Mouse (Mus musculus): Measurements from ENCODE around the gene 4930519G04Rik.
"Not testable (repeated sequence)": the region's sequence is repeated elsewhere in the genome, so short reads cannot be mapped to it uniquely, and the experiment has no call there.

Gene 4930519G04Rik

DNA sequence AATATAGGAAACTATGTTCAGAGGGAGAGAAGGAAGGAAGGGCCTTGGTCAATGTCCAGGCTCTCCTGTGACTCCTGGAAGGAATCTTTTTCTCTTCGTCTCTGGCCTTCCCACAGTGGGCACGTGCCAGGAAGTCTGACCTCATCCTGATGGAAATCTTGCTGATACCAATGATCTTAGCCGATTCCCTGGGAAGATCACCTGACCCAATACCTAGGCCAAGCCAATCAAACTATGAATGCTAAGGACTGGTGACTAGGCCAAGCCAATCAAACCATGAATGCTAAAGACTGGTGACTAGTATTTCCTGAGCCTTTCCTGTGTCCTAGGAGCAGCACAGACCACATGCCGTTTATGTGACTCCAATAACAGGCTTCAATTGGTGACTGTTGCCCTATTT, 60.2 kb downstream of the 4930519G04Rik start:
- no peak for DNase-seq (ENCODE audit: low spot score)

DNA sequence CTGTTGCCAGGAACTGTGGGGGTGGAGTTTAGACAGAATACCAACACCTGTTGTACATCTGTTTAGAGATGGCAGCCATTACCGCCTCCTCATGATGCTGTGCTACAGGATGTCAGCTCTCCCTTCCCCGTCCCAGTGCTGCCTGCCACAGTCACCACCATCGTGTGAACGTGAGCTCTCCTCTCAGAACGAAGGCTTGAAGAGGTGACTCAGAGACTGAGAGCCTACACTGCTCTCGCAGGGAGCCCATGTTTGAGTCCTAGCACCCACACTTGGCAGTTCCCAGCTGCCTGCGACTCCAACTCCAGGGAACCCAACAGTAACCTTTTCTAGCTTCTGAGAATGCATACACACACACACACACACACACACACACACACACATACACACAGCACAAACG, 61.4 kb downstream of the 4930519G04Rik start:
- DNase-seq (ENCODE audit: low spot score): no peak

DNA sequence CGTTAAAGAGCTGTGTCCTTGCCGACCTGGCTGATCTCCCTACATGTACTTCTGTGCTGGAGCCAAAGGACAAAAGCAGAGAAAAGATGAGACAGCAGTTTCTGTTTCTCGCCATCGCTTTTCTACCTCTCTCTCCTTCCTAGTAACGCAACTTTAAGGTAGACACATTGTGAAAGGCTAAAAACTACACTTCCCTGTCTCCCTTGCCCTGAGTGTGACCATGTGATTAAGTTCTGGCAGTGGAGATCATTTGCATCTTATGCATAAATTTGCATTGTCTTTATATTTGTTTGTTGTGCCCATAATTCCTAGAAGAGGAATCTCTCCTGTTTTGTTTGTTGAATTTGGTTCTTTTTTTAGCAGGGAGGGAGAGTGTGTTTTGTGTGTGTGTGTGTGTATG, 62.4 kb downstream of the 4930519G04Rik start:
- DNase-seq (ENCODE audit: low spot score): no peak

DNA sequence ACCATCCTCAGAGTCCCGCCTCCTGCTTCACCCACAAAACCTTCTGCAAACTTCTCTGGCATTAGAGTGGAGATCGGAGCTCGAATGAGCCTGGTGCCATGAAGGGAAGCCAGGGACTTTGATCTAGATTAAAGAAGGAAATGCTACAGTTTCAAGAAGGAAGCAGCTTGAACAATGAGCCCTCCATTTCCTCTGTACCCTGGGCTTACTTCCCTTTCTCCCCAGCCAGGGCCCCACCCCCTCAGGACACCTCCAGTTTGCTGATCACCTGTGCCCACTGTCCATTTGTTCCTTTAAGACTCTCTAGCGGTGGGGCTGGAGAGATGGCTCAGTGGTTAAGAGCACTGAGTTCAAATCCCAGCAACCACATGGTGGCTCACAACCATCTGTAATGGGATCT, 63.3 kb downstream of the 4930519G04Rik start:
- DNase-seq (ENCODE audit: low spot score): no peak

DNA sequence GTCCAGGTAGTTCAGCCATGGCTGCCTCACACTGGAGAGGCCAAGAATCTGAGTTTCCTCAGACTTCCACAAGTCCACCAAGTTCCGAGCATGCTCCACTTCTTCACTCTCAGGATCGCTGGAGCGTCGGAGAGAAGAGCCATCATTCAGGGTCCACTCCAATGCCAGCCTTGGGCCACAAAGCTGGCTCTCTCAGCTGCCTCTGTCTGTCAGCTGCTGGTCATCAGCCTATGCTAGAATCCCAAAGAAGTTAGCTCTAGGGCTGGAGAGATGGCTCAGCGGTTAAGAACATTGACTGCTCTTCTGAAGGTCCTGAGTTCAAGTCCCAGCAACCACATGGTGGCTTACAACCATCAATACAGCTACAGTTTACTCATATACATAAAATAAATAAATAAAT, 63.9 kb downstream of the 4930519G04Rik start:
- DNase-seq (ENCODE audit: low spot score): not testable (repeated sequence)

DNA sequence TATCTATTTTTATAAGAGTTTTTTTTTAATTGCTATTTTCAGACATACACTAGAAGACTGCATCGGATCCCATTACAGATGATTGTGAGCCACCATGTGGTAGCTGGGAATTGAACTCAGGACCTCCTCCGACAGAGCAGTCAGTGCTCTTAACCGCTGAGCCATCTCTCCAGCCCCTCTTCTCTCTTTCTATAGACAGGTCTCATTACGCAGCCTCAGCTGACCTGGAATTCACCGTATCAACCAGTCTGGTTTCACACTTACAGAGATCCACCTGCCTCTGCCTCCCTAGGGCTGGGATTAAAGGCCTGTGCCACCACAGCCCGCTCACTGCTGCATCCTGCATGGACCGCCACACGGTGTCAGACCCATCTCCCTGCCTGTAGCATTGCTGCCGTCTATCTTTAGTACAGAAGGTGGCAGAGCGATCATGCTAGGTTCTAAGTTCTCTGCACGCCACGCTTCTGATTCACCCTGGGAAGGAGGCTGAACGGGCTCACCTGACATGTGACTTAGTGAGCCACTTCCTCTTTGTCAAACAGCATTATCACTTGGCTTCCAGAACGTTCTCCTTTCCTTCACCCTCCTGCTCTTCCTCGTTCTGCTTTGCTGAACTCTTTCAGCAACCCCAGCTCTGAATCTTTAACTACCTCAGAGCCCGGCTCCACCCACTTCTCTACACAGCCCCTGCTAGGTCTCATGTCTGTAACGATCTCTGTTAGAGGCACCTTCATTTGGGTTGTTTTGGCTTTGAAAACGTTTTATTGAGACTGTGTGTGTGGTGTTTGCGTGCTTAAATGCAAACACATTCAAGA, 68.3 kb downstream of the 4930519G04Rik start:
- DNase-seq (ENCODE audit: low spot score): peak; percentile 53

DNA sequence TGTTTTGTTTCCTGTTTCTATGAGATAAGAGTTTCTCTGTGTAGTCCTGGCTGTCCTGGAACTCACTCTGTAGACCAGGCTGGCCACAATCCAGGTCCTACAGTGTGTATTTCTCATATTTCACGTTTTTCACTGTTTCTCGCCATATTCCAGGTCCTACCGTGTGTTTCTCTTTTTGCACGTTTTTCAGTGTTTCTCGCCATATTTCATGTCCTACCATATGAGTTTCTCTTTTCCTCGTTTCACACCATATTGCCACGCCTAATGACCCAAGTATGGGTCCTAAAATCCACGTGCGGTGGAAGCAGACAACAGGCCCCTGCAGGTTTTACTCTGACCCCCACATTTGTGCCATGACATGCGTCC, 68.9 kb downstream of the 4930519G04Rik start:
- no peak for DNase-seq (ENCODE audit: low spot score)

DNA sequence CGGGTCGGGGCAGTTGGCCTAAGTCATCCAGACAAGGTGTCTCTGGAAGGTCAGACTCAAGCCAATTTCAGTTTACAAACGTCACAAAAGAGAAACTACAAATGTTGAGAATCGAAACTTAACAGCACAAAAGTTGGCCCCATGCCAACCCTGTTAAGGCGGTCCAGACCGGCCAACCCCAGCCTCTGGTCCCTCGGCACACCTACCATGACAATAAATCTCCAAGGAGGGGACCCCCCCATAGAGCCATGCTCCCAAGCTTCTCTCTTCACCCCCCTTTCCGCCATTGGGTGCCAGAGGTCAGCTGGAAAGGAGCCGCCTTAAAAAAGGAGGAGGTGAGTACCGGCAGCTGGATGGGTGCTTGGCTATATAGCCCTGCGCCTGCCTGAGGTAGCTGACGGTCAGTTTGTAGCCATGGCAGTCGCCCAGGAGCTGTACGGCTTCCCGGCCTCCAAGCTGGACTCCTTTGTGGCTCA, 69.6 kb downstream of the 4930519G04Rik start, which contains the start of gene Oasl1:
Oasl1 (plus strand) TSS at position 243 of the 476 bp plus-strand sequence.
- DNase-seq (ENCODE audit: low spot score): no peak

DNA sequence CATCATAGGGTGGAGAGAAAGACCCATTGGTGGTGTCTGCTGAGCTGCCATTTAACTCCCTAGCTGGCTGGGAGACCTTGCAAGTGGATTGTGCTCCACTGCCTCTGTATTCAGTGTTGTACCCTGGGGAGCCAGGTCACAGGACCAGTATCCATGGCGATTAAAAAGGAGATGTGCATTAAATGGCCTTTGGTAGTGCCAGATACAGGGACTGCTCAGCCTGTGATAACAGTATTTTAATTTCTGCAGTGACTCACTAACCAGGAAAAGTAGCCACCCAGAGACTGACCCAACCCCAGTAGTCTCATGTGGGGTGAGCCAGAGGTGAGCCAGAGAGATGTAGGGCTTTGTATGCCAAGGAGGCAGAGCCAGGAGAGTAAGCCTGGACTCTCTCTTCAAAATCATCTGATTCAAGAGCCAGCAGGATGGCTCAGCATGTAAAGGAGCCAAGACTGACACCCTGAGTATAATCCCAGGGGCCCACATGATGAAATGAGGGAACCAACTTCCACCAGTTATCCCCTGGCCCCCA, 72.8 kb downstream of the 4930519G04Rik start:
- no peak for DNase-seq (ENCODE audit: low spot score)

DNA sequence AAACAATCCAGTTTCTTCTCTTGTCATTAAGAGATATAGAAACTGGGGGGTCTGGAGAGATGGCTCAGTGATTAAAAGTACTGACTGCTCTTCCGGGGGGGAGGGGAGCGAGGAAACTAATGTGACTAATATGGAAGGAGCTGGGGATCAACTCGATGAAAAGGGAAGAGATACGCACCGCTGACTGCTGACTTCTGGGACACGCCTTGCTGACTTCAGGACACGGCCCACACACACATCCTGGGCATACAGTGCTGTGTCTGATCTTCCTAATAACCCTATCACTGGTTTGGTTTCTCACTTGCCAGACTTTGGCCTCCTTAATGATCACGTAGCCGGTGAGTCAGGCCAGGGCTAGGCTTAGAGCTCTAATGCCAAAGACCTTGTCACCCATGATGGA, 73.3 kb downstream of the 4930519G04Rik start:
- DNase-seq (ENCODE audit: low spot score): no peak

DNA sequence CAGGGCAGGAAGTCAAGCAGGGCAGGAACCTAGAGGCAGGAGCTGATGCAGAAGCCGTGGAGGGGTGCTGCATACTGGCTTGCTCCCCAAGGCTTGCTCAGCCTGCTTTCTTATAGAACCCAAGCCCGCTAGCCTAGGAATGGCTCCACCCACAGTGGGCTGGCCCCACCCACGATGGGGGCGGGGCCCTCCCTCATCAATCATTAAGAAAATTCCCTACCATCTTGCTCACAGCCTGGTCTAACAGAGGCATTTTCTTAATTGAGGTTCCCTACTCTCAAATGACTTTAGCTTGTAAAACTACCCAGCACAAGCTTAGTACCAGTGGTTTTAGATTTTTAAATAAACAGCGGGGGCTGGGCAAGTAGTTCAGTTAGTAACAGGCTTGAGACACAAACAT, 78.2 kb downstream of the 4930519G04Rik start:
- DNase-seq (ENCODE audit: low spot score): no peak

DNA sequence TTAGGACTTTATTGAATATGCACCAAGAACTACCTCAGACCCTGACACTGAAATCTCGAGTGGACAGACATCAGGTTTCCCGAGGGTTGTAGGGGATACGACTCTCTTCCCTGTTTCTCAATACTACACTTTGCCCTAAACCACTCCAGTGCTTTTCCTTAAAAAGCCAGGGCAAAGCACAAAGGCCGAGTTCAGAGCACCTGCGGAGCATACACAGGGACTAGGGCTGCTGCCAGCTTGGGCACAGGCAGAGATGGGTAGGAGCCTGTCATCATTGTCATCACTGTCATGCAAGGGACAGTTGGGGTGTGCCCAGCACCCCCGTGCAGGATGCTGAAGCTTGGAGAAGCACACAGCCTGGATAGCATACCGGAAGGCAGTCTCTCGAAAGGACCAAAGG, 79.7 kb downstream of the 4930519G04Rik start:
- DNase-seq (ENCODE audit: low spot score): no peak

Measured in yolk sac, embryonic 10.5 days (tissue).